Mouse (Mus musculus): ENCODE measurements at regions not wholly inside any gene's neighbourhood (a gene's known extent, or its start where the extent isn't known, plus 50 kb on each side); places are given as distances from the start of the nearest gene placed in this dataset.

DNA sequence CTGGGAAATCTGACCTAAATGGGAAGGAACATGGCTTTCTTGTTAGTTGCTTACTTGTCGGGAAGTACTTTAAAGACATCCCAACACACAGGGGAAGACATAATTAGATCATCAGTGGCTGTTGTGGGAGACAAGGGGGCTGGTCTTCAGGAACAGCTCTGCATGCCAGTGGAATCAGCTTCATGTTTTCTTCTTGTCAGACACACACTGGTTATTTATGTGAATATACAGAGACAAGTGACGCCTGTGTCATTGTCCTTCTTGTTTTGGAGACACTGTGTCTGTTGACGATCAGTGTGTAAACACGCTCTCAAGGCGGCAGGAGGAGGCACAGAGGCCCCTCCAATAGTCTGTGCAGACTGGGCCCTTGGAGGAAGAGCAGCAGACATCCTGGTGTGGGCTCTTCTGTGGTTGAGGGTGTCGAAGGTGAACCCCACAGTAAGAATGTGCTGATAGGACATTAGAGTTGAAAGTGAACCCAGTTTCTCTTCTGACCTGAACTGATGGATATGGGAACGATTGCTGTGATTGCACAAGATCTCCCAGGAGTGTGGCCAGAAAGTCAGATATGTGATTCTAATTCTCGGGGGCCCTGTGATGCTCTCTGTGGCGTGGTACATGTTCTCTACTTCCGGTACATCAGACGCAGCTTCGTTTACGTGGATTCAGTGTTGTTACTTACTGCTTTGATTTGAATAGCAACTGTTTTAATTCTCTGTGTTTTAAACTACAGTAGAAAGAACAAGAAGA lies 151.9 kb upstream of the Gm5148 start:
- peak; percentile 63 for ATAC-seq (ENCODE audit: borderline replicate concordance, extremely low read depth, low FRiP score, low TSS enrichment)
- Histone ChIP-seq H3K27ac (peak overlapping the region; percentile 95), H3K4me1 (peaks cover 23% of the 10 kb centered on the region), H3K27me3 (no peaks in the 10 kb centered on the region), H3K9me3 (no peaks in the 10 kb centered on the region), H3K9ac (no peak overlapping the region), H3K36me3 (no peaks in the 10 kb centered on the region), H3K4me2 (0 out of 2 replicates have a peak overlapping the region, but pooled peaks have one; percentile 6), H3K4me3 (no peak overlapping the region)
- 46% methylated on average over 13 of the region's 13 CpGs for WGBS

DNA sequence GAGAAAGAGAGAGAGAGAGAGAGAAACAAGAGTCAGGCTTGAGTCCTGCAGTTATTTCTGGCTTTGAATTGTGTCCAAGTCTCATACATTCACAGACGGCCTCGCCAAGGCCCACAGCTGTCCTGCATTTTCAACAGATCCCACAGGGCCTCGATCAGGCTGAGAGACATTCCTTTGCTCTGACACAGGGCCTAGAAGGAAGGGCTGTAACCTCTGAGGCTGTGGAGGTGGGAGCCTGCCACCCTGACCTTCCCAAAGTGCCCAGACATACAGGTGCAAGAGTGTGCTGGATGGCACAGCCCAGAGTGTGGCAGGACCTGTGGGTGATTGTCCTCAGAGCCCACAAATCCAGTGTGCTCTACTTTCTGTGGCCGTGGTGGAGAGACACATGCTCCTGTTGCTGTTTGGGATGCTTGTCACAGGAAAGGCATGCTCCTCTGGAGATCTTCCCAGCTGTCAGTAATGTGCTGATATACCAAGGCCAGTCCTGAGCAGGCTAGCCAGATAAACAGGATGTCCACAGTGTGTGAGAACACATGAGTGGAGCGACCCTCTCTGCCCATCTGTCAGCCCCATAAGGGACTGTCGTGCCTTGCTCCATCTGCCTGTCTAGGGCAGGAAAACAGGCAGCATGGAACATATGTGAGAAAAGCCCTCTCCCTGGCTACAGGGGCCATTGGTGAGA lies 151.2 kb upstream of the Gm5148 start:
- Histone ChIP-seq H3K4me1 (peaks cover 24% of the 10 kb centered on the region), H3K9ac (no peak overlapping the region), H3K36me3 (no peaks in the 10 kb centered on the region), H3K27me3 (no peaks in the 10 kb centered on the region), H3K4me3 (no peak overlapping the region), H3K4me2 (0 out of 2 replicates have a peak overlapping the region, but pooled peaks have one; percentile 6), H3K9me3 (no peaks in the 10 kb centered on the region), H3K27ac (peak overlapping the region; percentile 95)
- WGBS: 8% methylated on average over 6 of the region's 6 CpGs
- peak; percentile 97 for ATAC-seq (ENCODE audit: borderline replicate concordance, extremely low read depth, low FRiP score, low TSS enrichment)

DNA sequence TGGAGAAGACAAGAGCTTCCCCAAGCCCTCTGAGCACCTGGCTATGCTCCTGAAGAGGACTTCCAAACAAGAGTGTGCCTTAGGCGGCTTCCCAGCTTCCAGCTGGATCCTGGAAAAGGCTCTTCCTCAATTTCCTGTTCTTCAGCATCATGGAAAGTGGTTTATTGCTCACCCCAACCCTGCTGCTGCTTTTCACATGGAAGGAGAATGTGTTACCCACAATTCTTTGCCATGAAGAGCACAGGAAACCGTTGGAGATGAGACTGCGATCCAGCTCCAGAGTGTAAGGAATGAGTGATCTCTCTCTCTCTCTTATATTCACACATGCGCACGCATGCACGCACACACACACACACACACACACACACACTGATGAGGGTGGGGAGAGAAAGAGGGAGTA lies 150.6 kb upstream of the Gm5148 start:
- H3K4me1 ChIP-seq: peaks cover 24% of the 10 kb centered on the region
- no peaks in the 10 kb centered on the region for H3K27me3 ChIP-seq
- no peak overlapping the region for H3K4me3 ChIP-seq
- H3K27ac ChIP-seq: peak overlapping the region; percentile 95
- H3K4me2 ChIP-seq: no peak overlapping the region
- H3K36me3 ChIP-seq: no peaks in the 10 kb centered on the region
- 45% methylated on average over 6 of the region's 6 CpGs for whole genome bisulfite sequencing
- H3K9ac ChIP-seq: no peak overlapping the region
- peak; percentile 40 for ATAC-seq (ENCODE audit: borderline replicate concordance, extremely low read depth, low FRiP score, low TSS enrichment)
- H3K9me3 ChIP-seq: no peaks in the 10 kb centered on the region

DNA sequence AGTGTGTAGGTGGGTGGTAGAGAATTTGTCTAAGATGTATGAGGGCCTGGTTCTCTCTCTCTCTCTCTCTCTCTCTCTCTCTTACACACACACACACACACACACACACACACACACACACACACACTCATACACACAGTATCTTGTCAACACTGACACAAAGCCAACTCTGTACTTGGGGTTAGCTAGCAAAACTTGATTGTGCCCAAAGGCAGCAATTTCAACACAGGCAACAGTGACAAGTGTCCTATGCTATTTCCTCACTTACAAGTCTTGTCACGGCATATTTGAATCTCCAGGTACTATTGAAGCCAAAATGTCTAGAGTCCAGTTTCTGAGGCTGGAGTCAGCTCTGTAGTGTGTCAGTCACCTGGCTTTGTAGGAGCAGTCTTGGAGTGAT lies 150.1 kb upstream of the Gm5148 start:
- peak overlapping the region; percentile 95 for H3K27ac ChIP-seq
- no peak overlapping the region for H3K4me3 ChIP-seq
- H3K4me2 ChIP-seq: no peak overlapping the region
- no peaks in the 10 kb centered on the region for H3K9me3 ChIP-seq
- no peaks in the 10 kb centered on the region for H3K27me3 ChIP-seq
- no peak for ATAC-seq (ENCODE audit: borderline replicate concordance, extremely low read depth, low FRiP score, low TSS enrichment)
- H3K9ac ChIP-seq: no peak overlapping the region
- peaks cover 24% of the 10 kb centered on the region for H3K4me1 ChIP-seq
- no peaks in the 10 kb centered on the region for H3K36me3 ChIP-seq
- WGBS: 68% methylated on average over 1 of the region's 1 CpGs

DNA sequence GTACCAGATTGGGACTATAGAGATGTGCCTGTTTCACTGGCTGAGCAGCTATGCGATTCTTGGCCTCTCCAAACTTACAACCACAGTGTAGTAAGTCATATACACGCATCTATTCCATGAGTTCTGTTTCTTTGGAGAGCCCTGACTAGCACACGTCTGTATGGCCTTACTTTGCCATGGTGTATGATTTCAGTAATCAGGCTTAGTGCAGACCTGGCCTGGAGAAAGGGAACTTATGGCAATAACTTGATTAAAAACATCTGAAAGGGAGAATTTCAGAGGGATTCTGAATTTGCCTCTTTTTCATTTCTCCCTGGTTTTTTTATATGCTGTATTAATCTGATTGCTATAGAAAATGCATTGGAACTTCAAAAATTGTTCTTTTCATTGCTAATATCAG lies 148.0 kb upstream of the Gm5148 start:
- H3K36me3 ChIP-seq: no peaks in the 10 kb centered on the region
- H3K4me3 ChIP-seq: no peak overlapping the region
- H3K4me1 ChIP-seq: peaks cover 24% of the 10 kb centered on the region
- H3K27me3 ChIP-seq: no peaks in the 10 kb centered on the region
- no peak overlapping the region for H3K27ac ChIP-seq
- no peak overlapping the region for H3K9ac ChIP-seq
- no peak overlapping the region for H3K4me2 ChIP-seq
- 92% methylated on average over 3 of the region's 3 CpGs for WGBS
- ATAC-seq (ENCODE audit: borderline replicate concordance, extremely low read depth, low FRiP score, low TSS enrichment): no peak
- H3K9me3 ChIP-seq: no peaks in the 10 kb centered on the region

DNA sequence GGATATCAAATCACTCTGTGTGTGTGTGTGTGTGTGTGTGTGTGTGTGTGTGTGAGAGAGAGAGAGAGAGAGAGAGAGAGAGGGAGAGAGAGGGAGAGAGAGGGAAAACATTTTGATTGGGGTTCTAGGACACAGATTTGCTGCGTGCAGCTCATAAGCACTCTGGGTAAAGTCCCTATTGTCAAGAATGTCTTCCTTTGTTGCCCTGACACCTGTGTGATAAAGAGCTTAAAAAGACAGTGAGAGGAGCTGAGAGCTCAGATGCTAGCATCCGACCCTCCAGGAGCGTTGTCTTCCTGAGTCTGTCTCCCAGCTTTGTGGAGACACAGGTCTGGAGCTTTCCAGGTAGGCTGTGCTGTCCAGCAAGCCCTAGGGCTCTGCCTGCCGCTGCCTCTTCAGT lies 146.8 kb upstream of the Gm5148 start:
- 65% methylated on average over 4 of the region's 4 CpGs for WGBS
- H3K27me3 ChIP-seq: no peaks in the 10 kb centered on the region
- H3K27ac ChIP-seq: no peak overlapping the region
- ATAC-seq (ENCODE audit: borderline replicate concordance, extremely low read depth, low FRiP score, low TSS enrichment): no peak
- H3K4me1 ChIP-seq: peaks cover 21% of the 10 kb centered on the region
- no peak overlapping the region for H3K9ac ChIP-seq
- H3K9me3 ChIP-seq: no peaks in the 10 kb centered on the region
- no peak overlapping the region for H3K4me3 ChIP-seq
- H3K36me3 ChIP-seq: no peaks in the 10 kb centered on the region
- H3K4me2 ChIP-seq: no peak overlapping the region

DNA sequence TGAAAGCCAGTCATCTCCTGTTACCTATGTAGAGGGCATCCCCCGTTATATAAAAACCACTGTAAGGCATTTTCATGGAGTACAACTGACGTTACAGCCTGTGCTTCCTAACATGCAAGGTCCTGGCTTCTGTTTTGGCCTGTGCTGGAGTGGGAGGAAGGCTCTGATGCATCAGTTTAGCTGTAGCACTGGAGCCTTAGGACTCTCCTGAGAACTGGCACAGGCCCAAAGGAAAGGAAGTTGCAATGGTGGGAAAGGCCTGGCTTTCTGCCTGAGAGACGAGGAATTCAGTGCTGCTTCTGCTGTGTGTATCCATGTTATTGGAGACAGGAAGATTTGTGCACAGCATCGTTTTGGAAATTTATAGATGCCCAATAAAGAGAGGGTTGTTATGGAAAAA lies 144.2 kb upstream of the Gm5148 start:
- H3K4me2 ChIP-seq: no peak overlapping the region
- peaks cover 4% of the 10 kb centered on the region; the same call in 1 of the 2 replicates for H3K4me1 ChIP-seq
- no peaks in the 10 kb centered on the region for H3K27me3 ChIP-seq
- no peaks in the 10 kb centered on the region for H3K9me3 ChIP-seq
- no peak overlapping the region for H3K9ac ChIP-seq
- H3K36me3 ChIP-seq: no peaks in the 10 kb centered on the region
- 0 out of 2 replicates have a peak, but pooled peaks have one; percentile 46 for ATAC-seq (ENCODE audit: borderline replicate concordance, extremely low read depth, low FRiP score, low TSS enrichment)
- no peak overlapping the region for H3K27ac ChIP-seq
- H3K4me3 ChIP-seq: no peak overlapping the region
- 54% methylated on average over 4 of the region's 4 CpGs for WGBS

DNA sequence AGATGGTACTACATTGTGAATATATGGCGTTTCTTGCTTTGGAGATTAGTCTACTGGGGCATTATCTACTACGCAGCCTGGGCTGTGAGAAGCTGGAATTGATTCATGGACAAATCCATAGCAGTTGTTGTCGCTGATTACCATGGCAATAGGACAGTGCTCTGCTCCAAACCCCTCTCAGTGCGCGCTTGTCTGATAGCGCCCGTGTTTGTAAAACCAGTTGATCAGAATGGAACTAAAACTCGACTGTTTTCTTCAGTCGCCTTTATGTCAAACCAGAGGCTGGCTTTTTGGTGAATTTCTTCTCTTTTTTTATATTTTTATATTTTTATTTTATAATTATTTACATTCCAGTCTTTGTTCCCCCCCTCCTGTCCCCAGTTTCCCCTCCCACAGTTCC lies 138.5 kb upstream of the Gm5148 start:
- peaks cover 13% of the 10 kb centered on the region for H3K4me1 ChIP-seq
- no peak for ATAC-seq (ENCODE audit: borderline replicate concordance, extremely low read depth, low FRiP score, low TSS enrichment)
- H3K27me3 ChIP-seq: no peaks in the 10 kb centered on the region
- no peak overlapping the region for H3K4me3 ChIP-seq
- H3K4me2 ChIP-seq: no peak overlapping the region
- H3K27ac ChIP-seq: no peak overlapping the region
- no peaks in the 10 kb centered on the region for H3K9me3 ChIP-seq
- H3K9ac ChIP-seq: no peak overlapping the region
- WGBS: 89% methylated on average over 9 of the region's 9 CpGs
- no peaks in the 10 kb centered on the region for H3K36me3 ChIP-seq

DNA sequence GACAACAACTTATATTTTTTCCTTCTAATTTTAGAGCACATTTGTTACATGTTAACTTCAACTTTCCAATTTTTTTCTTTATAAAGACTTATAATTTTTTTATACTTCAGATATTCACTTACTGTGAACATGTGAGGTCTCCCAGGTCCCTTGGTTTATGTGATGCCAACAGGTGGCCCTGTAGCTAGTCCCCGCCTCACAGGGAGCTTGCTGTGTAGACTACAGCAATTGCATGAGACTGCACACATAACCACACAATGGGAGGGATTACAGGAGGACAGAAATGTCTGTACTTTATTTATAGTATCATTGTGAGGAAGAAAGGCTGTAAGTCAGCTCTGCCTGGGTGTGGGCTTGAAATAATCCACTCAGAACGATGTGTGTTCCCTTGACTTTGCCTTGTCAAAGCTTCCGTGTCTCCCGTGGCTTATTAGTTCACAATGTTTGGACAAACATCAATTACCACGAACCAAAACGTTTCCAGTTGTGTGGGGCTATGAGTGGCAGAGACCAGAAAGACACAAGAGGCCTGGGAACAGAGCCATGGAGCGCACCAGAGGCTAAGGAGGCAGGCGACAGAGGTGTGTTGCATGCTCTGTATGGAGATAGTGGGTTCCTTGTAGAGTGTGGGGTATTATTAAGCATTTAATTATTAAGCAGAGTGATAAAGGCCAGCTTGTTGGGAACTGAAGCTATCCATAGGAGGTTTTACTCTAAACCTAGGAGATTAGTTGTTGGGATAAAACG lies 136.6 kb upstream of the Gm5148 start:
- no peak for ATAC-seq (ENCODE audit: borderline replicate concordance, extremely low read depth, low FRiP score, low TSS enrichment)
- no peak overlapping the region for H3K9ac ChIP-seq
- no peaks in the 10 kb centered on the region for H3K9me3 ChIP-seq
- no peaks in the 10 kb centered on the region for H3K27me3 ChIP-seq
- WGBS: 46% methylated on average over 9 of the region's 9 CpGs
- H3K4me1 ChIP-seq: peaks cover 13% of the 10 kb centered on the region
- no peak overlapping the region for H3K27ac ChIP-seq
- H3K4me3 ChIP-seq: no peak overlapping the region
- no peak overlapping the region for H3K4me2 ChIP-seq
- no peaks in the 10 kb centered on the region for H3K36me3 ChIP-seq

DNA sequence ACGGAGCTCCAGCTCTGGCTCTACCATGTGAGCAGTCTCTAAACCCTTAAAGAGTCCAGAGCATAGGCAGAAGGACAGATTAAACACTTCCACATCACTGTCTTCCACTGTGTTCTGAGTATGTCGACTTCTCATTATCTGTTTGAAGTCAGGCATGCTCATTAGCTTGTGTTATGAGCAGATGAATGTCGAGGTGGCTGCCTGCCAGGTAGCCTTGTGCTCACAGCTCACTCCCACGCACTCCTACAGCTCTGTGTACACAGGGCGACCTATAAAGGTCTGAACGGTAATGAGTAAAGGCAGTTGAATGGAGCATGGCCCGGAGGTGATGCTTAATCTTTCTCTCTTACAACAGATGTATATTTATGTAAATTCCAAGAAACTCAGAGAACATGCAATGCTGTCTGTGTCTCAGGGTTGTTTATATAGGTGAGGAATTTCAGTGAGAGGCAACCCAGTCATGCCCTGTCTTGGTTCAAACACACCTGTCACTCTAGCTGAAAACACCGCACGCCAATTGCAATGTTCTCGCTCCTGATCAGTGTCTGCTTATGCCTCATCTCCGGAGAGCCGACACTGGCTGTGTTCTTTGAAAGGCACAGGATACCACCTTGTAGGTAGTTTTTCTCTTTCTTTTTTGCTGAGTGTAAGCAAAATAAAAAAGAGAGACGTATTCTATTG lies 135.9 kb upstream of the Gm5148 start:
- no peak overlapping the region for H3K4me3 ChIP-seq
- no peak; the same call in 1 of the 2 replicates for ATAC-seq (ENCODE audit: borderline replicate concordance, extremely low read depth, low FRiP score, low TSS enrichment)
- H3K27ac ChIP-seq: no peak overlapping the region
- no peaks in the 10 kb centered on the region for H3K36me3 ChIP-seq
- H3K9ac ChIP-seq: no peak overlapping the region
- WGBS: 24% methylated on average over 13 of the region's 13 CpGs
- H3K27me3 ChIP-seq: no peaks in the 10 kb centered on the region
- no peaks in the 10 kb centered on the region for H3K9me3 ChIP-seq
- peaks cover 13% of the 10 kb centered on the region for H3K4me1 ChIP-seq
- H3K4me2 ChIP-seq: no peak overlapping the region

DNA sequence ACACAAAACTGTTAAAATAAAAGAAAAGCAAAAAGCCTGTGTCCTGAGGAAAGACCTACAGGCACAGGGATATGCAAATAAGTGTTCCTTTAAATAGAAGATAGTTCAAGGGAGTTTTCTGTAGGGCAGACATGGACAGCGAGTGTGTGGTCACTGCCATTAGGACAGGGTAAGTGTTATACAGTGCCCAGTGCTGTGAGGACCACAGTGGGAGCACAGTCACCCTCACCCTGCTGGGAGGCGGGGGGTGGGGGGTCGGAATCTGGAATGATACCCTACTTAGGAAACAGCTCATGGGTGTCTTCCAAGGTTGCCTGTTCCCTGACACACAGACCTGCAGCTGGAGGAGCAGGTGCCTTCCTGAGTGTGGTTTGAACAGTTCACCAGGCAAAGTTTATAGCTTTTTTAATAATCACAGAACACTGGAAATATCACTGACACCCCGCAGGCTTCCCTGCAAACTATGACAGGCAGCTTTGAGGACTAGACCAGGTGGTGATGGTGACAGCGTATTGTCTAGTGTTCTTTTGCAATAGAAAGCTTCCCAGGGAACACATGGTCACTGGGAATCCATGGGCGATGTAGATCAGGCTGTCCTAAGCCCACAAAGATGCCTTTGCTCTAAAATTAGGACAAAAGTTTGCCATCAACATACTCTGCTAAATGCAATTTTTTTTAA lies 134.5 kb upstream of the Gm5148 start:
- no peak overlapping the region for H3K27ac ChIP-seq

More for the DNA sequence above, 134.5 kb upstream of the Gm5148 start:
- Histone ChIP-seq H3K4me1 (peaks cover 13% of the 10 kb centered on the region), H3K36me3 (no peaks in the 10 kb centered on the region), H3K4me3 (no peak overlapping the region), H3K4me2 (no peak overlapping the region), H3K9ac (no peak overlapping the region), H3K27me3 (no peaks in the 10 kb centered on the region), H3K9me3 (no peaks in the 10 kb centered on the region)
- ATAC-seq (ENCODE audit: borderline replicate concordance, extremely low read depth, low FRiP score, low TSS enrichment): no peak; the same call in 1 of the 2 replicates
- WGBS: 85% methylated on average over 6 of the region's 6 CpGs

All from lung, embryonic 15.5 days (tissue).